Mouse (Mus musculus): ENCODE data around the gene Frmd4a.

Gene Frmd4a

DNA sequence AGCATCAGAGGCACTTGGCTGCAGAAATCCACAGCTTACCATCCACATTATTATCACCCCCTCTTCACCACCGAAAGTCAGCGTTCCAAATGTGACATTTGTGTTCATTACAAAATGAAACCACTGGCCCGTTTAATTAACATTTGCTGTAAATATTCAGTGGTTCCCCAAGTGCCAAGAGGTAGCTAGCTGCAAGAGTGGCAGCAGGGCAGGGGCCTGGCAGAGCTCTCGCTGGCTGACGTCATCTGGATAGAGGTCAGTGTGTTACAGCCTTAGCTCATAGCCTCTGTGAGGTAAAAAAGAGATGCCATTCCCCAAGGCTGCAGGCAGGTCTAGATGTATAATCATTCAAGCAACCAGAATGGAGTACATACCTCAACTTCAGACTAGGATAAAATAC is 473.3 kb downstream of the Frmd4a start:
- DNase-seq (ENCODE audit: low spot score) = no peak

- peak; percentile 67 for DNase-seq (ENCODE audit: low spot score)
Measured at GRCm38 (mm10) chr2:4492485-4493481, 475.3 kb downstream of the Frmd4a start.

GRCm38 (mm10) chr2:4494478-4494877 is 477.0 kb downstream of the Frmd4a start:
- no peak for DNase-seq (ENCODE audit: low spot score)

DNA sequence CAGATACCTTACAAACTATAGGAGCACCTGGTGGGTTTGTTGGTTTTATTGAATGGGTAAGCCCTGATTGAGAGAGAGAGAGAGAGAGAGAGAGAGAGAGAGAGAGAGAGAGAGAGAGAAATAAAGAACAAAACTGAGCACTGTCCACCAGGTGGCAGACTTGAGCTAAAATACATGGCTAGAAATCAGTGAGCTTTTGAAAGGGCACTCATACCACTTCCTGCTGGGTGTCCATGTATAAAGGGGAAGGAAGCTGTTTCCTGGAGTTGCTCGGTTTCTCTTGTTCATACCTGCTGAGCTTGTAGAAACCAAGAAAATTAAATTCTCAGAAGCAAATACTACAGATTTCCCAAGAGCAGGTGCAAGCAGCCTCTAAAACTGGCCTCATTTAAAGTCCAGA is 481.7 kb downstream of the Frmd4a start:
- peak; percentile 54 for DNase-seq (ENCODE audit: low spot score)

GRCm38 (mm10) chr2:4499916-4500315 is 482.4 kb downstream of the Frmd4a start:
- no peak for DNase-seq (ENCODE audit: low spot score)

DNA sequence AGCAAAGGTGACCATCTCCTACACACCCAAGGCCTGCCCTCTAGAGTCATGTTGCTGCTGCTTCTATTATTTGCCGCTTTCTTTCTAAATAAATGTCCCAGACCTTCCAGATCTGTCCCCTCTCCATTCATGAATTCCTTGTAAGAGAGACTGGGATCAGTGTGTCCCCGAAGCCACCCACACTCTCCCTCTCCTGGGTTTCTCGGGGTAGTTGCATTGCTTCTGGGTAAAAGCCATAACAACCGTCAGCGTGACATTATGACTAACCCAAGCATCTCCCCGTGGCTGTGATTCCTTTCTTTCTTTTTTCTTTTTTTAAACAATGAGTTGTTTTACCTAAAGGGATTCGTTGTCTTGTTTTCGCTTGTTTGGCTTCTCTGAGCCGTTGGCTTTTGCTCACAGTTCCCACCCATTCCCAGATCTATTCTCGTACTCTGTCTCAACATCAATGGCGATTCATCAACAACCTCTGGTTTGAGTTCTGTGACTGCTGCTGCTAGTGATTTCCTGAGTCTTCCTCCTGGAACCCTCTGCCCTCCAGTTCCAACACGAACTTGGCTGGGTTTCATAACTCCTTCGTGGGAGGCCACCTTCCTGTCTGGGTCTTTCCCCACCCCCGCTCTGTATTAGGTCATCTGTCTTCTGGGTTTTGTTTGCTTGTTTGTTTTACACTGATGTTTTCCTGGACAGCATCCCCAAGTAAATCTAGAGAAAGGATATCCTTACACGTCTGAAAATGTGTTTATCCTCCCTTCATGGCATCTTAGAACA is 483.9 kb downstream of the Frmd4a start:
- no peak for DNase-seq (ENCODE audit: low spot score)

DNA sequence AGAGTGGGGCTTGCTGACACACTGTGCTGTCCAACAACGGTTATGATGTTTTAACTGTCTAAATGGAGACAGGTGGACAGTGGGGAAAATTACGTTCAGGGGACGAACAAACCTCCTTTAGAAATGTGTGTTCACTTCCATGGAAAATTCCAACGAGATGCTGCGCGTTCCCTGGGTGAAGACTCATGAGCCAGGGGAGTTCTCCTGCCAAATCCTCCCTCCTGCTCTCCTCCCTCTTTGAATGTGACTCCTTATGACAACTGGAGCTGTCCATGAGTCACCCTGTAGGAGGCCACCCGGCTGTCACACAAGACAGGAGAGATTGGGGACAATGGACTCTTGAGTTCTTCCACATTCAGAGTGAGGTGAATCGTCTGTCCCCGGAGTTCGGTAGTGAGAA is 486.9 kb downstream of the Frmd4a start:
- no peak for DNase-seq (ENCODE audit: low spot score)

- no peak for DNase-seq (ENCODE audit: low spot score)
Measured at GRCm38 (mm10) chr2:4505695-4506094, 488.2 kb downstream of the Frmd4a start.

- DNase-seq (ENCODE audit: low spot score) = no peak
Measured at GRCm38 (mm10) chr2:4506659-4507058, 489.1 kb downstream of the Frmd4a start.

- DNase-seq (ENCODE audit: low spot score) = no peak
Measured at GRCm38 (mm10) chr2:4507887-4508615, 490.5 kb downstream of the Frmd4a start.

GRCm38 (mm10) chr2:4508959-4509615 is 491.6 kb downstream of the Frmd4a start:
- DNase-seq (ENCODE audit: low spot score) = no peak

DNA sequence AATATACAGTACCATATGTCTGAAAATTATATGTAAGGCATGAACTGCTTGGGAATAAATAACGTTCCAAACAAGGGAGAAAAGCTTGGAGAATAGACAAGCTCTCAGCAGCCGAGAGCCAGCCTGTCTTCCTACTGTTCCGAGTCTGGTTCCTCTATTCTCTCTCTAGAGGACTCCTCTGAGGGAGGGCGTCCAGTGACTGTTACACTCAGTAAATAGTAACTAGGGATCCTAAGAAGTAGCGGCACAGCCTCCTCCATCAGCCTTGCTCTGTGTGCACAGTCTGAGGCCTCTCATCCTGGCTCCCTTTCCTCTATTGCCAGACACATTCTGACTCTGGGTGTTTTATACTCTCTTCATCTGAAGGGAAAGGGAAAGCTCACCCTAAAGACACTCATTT is 492.2 kb downstream of the Frmd4a start:
- DNase-seq (ENCODE audit: low spot score) = no peak

GRCm38 (mm10) chr2:4510208-4511079 is 492.9 kb downstream of the Frmd4a start:
- DNase-seq (ENCODE audit: low spot score) = no peak

- DNase-seq (ENCODE audit: low spot score) = no peak
Measured at GRCm38 (mm10) chr2:4511080-4511386, 493.5 kb downstream of the Frmd4a start.

DNA sequence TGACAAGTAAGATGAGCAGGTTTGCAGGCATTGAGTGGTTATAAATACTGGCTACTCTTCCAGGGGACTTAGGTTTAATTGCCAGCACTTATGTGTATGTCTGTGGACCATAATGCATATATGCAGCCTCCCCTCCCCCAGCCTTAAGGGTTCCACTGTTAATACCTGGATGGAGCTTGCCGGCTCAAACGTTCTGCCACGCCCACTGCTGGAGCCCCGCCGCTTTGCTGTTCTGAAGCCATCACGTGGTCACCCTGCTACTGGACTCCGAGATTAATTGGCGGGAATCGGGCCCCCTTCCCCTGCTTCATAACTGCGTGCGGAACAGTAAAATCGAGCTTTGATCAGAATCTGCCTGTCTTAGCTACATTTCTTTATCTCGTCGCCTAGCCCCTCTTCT is 495.1 kb downstream of the Frmd4a start:
- DNase-seq (ENCODE audit: low spot score) = no peak

- no peak for DNase-seq (ENCODE audit: low spot score)
Measured at GRCm38 (mm10) chr2:4515910-4516309, 498.4 kb downstream of the Frmd4a start.

DNA sequence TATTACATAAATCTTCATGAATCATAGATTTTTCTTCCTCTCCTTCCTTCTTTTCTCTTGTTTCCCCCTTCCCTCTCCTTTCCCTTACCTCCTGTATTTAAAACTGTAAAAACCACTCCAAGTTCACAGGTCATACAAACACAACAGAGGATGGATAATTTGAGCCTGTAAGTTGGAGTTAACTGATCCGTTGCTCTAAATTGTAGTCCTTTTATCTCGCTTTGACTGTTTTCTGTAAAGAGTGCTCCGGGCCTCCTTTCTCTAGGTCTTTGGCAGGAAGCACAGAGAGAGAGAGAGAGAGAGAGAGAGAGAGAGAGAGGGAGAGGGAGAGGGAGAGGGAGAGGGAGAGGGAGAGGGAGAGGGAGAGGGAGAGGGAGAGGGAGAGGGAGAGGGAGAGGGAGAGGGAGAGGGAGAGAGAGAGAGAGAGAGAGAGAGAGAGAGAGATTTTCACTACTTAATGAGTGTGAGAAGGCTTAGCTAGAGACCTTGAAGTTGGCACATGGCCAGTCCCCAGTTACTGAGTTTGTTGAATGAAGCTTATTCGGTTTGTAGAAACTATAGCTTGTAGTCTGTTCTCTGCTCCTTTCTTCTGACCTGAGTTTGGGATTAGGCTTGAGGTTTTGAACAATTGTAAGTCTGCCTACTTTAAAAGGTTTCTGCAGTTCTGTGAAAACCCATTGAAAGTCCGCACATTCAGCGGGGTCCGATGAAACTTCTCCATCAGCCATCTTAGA is 499.5 kb downstream of the Frmd4a start:
- DNase-seq (ENCODE audit: low spot score) = peak; percentile 25

GRCm38 (mm10) chr2:4517553-4518125 is 500.1 kb downstream of the Frmd4a start:
- DNase-seq (ENCODE audit: low spot score) = no peak

GRCm38 (mm10) chr2:4518549-4518948 is 501.0 kb downstream of the Frmd4a start:
- DNase-seq (ENCODE audit: low spot score) = no peak
